Mouse (Mus musculus) E14TG2a.4 (cell line): ENCODE data around the gene Tvp23b.

Experiments used
- CTCF ChIP-seq: conservative IDR thresholded peaks from 2 replicates; pipeline ENCODE4 v1.5.1; 2014; ENCODE audit warnings: low read length
- POU5F1 ChIP-seq: IDR thresholded peaks from 2 replicates; pipeline ENCODE4 v1.6.1; 2014; ENCODE audit warnings: low read length, borderline replicate concordance

GRCm38 (mm10) chr11:62831906-62832305, 47.3 kb upstream of the Tvp23b start:
- TF ChIP-seq POU5F1 = no peak
- TF ChIP-seq CTCF = no peak
